Mouse (Mus musculus) heart, postnatal 14 days (tissue): Measurements from ENCODE around the gene Lpp. TPM values are rescaled to one million over a fixed set of nuclear protein-coding genes. Genes with fewer than 3 reads are reported as not detected.

Source experiments
- microRNA-seq, 2 experiments: library from miRNA; unstranded; fragments of <30 nt; microRNA quantifications; one replicate each; pipeline ENCODE4 v1.2.0; 2021 to 2022
- total RNA-seq, 2 experiments: library from RNA; stranded (reverse); gene quantifications; 2 replicates each; pipeline ENCODE4 v1.2.3; 2021

Lpp gene
- total RNA-seq, 2 experiments from 2014 or later: 46.8 to 47.5 TPM

Small RNA genes within 50 kb of the gene (microRNA-seq; reads per million reads assigned to microRNA genes)
- 883 to 3,664 reads per million in 2 experiments for gene Mir28a
